Mouse (Mus musculus): ENCODE measurements around the gene Arntl.

DNA sequence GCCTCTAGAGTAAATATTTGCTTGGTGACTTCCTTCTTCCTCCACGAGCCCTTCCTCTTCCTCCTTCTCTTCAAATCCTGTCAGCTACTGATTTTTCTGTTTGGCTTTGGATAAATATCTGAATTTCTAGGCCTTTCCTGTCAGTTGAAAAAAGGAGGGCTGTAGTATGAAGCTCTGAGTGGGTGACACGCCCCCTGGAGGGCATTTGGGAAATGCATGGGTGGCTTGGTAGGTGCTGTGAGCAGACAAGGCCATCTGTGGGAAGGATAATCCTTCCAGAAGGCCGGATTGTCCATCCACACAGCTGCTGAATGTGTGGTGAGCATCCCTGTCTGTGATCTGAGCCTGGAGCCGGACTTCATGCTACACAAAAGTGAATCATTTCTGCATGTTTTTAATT lies 48.8 kb downstream of the Arntl start:
- peak; percentile 62; the same call in 1 of the 2 replicates for TF ChIP-seq CTCF (IDR thresholded peaks at IDR 0.05; ENCODE audit: borderline replicate concordance, extremely low read depth, insufficient read depth, insufficient read length)
- TF ChIP-seq POLR2A (IDR thresholded peaks at IDR 0.05; ENCODE audit: borderline replicate concordance, extremely low read depth, insufficient read depth, insufficient read length, poor library complexity, severe bottlenecking) = no peak
